Mouse (Mus musculus) lung, postnatal 0 days (tissue): ENCODE measurements around the gene Pappa.

Experiments used
- CTCF ChIP-seq: IDR thresholded peaks from 2 replicates; pipeline ENCODE4 v1.5.1; 2016; ENCODE audit warnings: antibody characterized with exemption, mild to moderate bottlenecking
- EP300 ChIP-seq: IDR thresholded peaks from 2 replicates; pipeline ENCODE4 v1.6.1; 2016; ENCODE audit warnings: antibody characterized with exemption, mild to moderate bottlenecking, control low read depth

GRCm38 (mm10) chr4:65280888-65281287 lies 156.9 kb downstream of the Pappa start:
- TF ChIP-seq CTCF (no peak), EP300 (no peak)
